Mouse (Mus musculus) ES-Bruce4 (cell line): ENCODE measurements around the gene Slc28a3.

ENCODE experiments used
- CTCF ChIP-seq: IDR thresholded peaks from one replicate; pipeline ENCODE4 v1.8.1; 2011; ENCODE audit warnings: low read depth, low read length
- EP300 ChIP-seq: IDR thresholded peaks from 2 replicates; pipeline ENCODE4 v1.6.1; 2011; ENCODE audit warnings: low read depth, low read length; ENCODE audit not compliant: insufficient read depth
- POLR2A ChIP-seq: IDR thresholded peaks from one replicate; pipeline ENCODE4 v1.8.1; 2011; ENCODE audit warnings: low read length; ENCODE audit not compliant: insufficient read depth

DNA sequence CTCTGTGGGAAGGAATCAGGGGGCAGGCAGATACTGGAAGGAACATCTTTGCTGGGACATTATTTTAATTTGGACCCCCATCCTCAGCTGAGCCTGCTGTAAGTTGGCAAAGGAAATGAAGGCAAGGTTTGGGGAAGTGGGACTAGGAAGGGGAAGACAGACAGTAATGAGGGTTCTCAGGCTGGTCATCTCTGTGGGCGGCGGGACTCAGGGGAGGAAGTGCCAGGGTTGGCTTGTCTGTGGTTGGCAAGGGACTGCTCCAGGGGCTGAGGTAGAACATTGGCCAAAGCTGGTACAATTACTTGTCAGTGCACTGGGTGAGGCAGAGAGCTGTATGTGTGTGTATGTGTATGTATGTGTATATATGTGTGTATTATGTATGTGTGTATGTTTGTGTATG lies 107.1 kb downstream of the Slc28a3 start:
- TF ChIP-seq CTCF (no peak), POLR2A (no peak), EP300 (no peak)
